Mouse (Mus musculus) lung, postnatal 36 days (tissue): ENCODE data around the gene Megf8.
A peak's percentile ranks its signal among the peaks of the same experiment; 100 is the strongest.
"Not testable (repeated sequence)": the region's sequence is repeated elsewhere in the genome, so short reads cannot be mapped to it uniquely, and the experiment has no call there.

Experiments used
- DNase-seq: peaks from one replicate; pipeline ENCODE4 v3.0.0; 2022; ENCODE audit warnings: mixed read lengths

Megf8 gene

GRCm38 (mm10) chr7:25301063-25301462, 15.9 kb upstream of the Megf8 start, which contains the start of gene Prr19:
TSS of gene Prr19 (plus strand) at chr7:25301411.
- DNase-seq, result no peak

- no peak for DNase-seq
Observed at GRCm38 (mm10) chr7:25303003-25303684, 13.8 kb upstream of the Megf8 start.

- no peak for DNase-seq
Observed at GRCm38 (mm10) chr7:25303685-25304006, 13.3 kb upstream of the Megf8 start.

- DNase-seq, result no peak
Observed at GRCm38 (mm10) chr7:25305481-25305880, 11.5 kb upstream of the Megf8 start.

GRCm38 (mm10) chr7:25305956-25306613, 10.9 kb upstream of the Megf8 start, which contains the start of gene Tmem145:
TSS of gene Tmem145 (plus strand) at chr7:25306106.
- DNase-seq, result peak; percentile 41

GRCm38 (mm10) chr7:25306614-25306996, 10.4 kb upstream of the Megf8 start:
- DNase-seq, result no peak

- DNase-seq, result no peak
Observed at GRCm38 (mm10) chr7:25308702-25309318, 8.2 kb upstream of the Megf8 start.

GRCm38 (mm10) chr7:25309425-25309824, 7.5 kb upstream of the Megf8 start:
- DNase-seq, result no peak

GRCm38 (mm10) chr7:25311193-25311592, 5.8 kb upstream of the Megf8 start:
- DNase-seq, result no peak

- DNase-seq, result no peak
Observed at GRCm38 (mm10) chr7:25313325-25313724, 3.6 kb upstream of the Megf8 start.

- no peak for DNase-seq
Observed at GRCm38 (mm10) chr7:25314606-25315305, 2.2 kb upstream of the Megf8 start.

GRCm38 (mm10) chr7:25315306-25316041, 1.5 kb upstream of the Megf8 start:
- DNase-seq, result no peak

- peak; percentile 16 for DNase-seq
Observed at GRCm38 (mm10) chr7:25317446-25317999, 559 bp downstream of the Megf8 start.

GRCm38 (mm10) chr7:25322058-25322484, 5.1 kb downstream of the Megf8 start:
- peak; percentile 18 for DNase-seq

- DNase-seq, result no peak
Observed at GRCm38 (mm10) chr7:25323219-25323618, 6.3 kb downstream of the Megf8 start.

GRCm38 (mm10) chr7:25325431-25325830, 8.5 kb downstream of the Megf8 start:
- DNase-seq, result not testable (repeated sequence)

GRCm38 (mm10) chr7:25326233-25326632, 9.3 kb downstream of the Megf8 start:
- no peak for DNase-seq

GRCm38 (mm10) chr7:25333596-25334307, 16.8 kb downstream of the Megf8 start:
- peak; percentile 90 for DNase-seq

GRCm38 (mm10) chr7:25334472-25334871, 17.5 kb downstream of the Megf8 start:
- no peak for DNase-seq

GRCm38 (mm10) chr7:25339329-25339728, 22.4 kb downstream of the Megf8 start:
- DNase-seq, result no peak

- DNase-seq, result no peak
Observed at GRCm38 (mm10) chr7:25341000-25341784, 24.2 kb downstream of the Megf8 start.
